ENCODE assay signal across 10 mouse cellular contexts in genomic region chr13:83608851-83609516, GRCm38 (mm10).
A peak's percentile ranks its signal among the peaks of the same experiment; 100 is the strongest.
DNase-seq lines count a peak whose midpoint lies in the region; ATAC-seq and TF ChIP-seq lines count a peak whose summit lies in the region.
"Had no signal": no experiment of that assay in that cellular context is flagged by ENCODE, and none has a peak within 500 bp of the region (broad histone marks: within the 10 kb centered on the region; RNA-seq: fewer than 3 reads in every experiment).

No protein-coding gene starts in this region.

- no peaks in the 10 kb centered on the region for H3K36me3 ChIP-seq in hindbrain, embryonic 10.5 days
- H3K36me3 ChIP-seq: intestine, embryonic 15.5 days; neural tube, embryonic 13.5 days had no signal

- 10% methylated on average over 3 of the region's 3 CpGs for WGBS in bone marrow, adult 2 months
- WGBS in hindbrain, embryonic 10.5 days: 72% methylated on average over 3 of the region's 3 CpGs

- ATAC-seq in monocyte, adult 5-6 weeks (replicated peaks; ENCODE audit: insufficient number of reproducible peaks, low FRiP score, low TSS enrichment, poor library complexity, severe bottlenecking): peak; percentile 85

- H3K4me1 ChIP-seq in bone marrow, adult 2 months (ENCODE audit: control insufficient read depth, insufficient read depth, low read length): no peaks in the 10 kb centered on the region; the same call in 1 of the 2 replicates
- peaks cover 14% of the 10 kb centered on the region for H3K4me1 ChIP-seq in hindbrain, embryonic 10.5 days (replicated peaks)
- H3K4me1 ChIP-seq: intestine, embryonic 15.5 days had no signal

- H3K4me3 ChIP-seq in left cerebral cortex, adult 2 months: no peak overlapping the region
- H3K4me3 ChIP-seq in bone marrow, adult 2 months (replicated peaks; ENCODE audit: control insufficient read depth, low read depth, low read length): no peak overlapping the region
- no peak overlapping the region for H3K4me3 ChIP-seq in hindbrain, embryonic 10.5 days
- H3K4me3 ChIP-seq: intestine, embryonic 15.5 days; neural tube, embryonic 13.5 days had no signal

- intact Hi-C loops in left cerebral cortex, adult 2 months (cut with DNase I): loop anchor here (2.0 kb wide), 1 partner anchor 40 kb away; no protein-coding TSS in a partner anchor

- peak overlapping the region; percentile 68 for H3K27ac ChIP-seq in left cerebral cortex, adult 2 months
- peak overlapping the region; percentile 95 for H3K27ac ChIP-seq in bone marrow, adult 2 months (ENCODE audit: control insufficient read depth, insufficient read depth, low read depth, low read length, poor library complexity)
- no peak overlapping the region for H3K27ac ChIP-seq in hindbrain, embryonic 10.5 days
- H3K27ac ChIP-seq: intestine, embryonic 15.5 days had no signal

- no peak for TF ChIP-seq CTCF in left cerebral cortex, adult 2 months (IDR thresholded peaks at IDR 0.05)
- TF ChIP-seq CTCF in bone marrow, adult 2 months (IDR thresholded peaks at IDR 0.05; ENCODE audit: control insufficient read depth, insufficient read depth, low read length): no peak

- H3K9me3 ChIP-seq in hindbrain, embryonic 10.5 days: no peaks in the 10 kb centered on the region
- H3K9me3 ChIP-seq: intestine, embryonic 15.5 days; neural tube, embryonic 13.5 days had no signal

- DNase-seq in left cerebral cortex, adult 2 months (ENCODE audit: extremely low spot score in 1 of 2, low spot score in 2 of 2): no peak
- DNase-seq in left cerebral cortex, adult 8-10 months (ENCODE audit: low spot score in 2 of 2): no peak
- DNase-seq in CD4-positive, CD25-positive, alpha-beta regulatory T cell, adult 2 months (ENCODE audit: low read depth, low spot score): peak; percentile 50
- DNase-seq in ovary, postnatal 10 days (ENCODE audit: low spot score): no peak
- no peak for DNase-seq in Muller cell, postnatal 12 days (ENCODE audit: inconsistent ontology term)
- DNase-seq in hindbrain, embryonic 10.5 days (ENCODE audit: low spot score): no peak

- no peak for TF ChIP-seq POLR2A in bone marrow, adult 2 months (IDR thresholded peaks at IDR 0.05; ENCODE audit: borderline replicate concordance, control insufficient read depth, low read depth, low read length)

- no peaks in the 10 kb centered on the region for H3K27me3 ChIP-seq in hindbrain, embryonic 10.5 days (ENCODE audit: insufficient read depth, poor library complexity, severe bottlenecking)
- H3K27me3 ChIP-seq: intestine, embryonic 15.5 days; neural tube, embryonic 13.5 days had no signal
